Mouse (Mus musculus) C2C12 (cell line): Measurements from ENCODE around the gene Prdm8. TPM values are rescaled to one million over a fixed set of nuclear protein-coding genes. Genes with fewer than 3 reads are reported as not detected.

Experiments
- H3K27me3 ChIP-seq: one replicate; pipeline ENCODE4 v1.6.1; 2011; ENCODE audit not compliant: control insufficient read depth, insufficient read depth, insufficient read length
- H3K36me3 ChIP-seq: one replicate; pipeline ENCODE4 v1.6.1; 2011; ENCODE audit not compliant: control insufficient read depth, insufficient read depth
- H3K4me3 ChIP-seq: one replicate; pipeline ENCODE4 v1.5.1; 2011; ENCODE audit warnings: mild to moderate bottlenecking, control low read depth; ENCODE audit not compliant: poor library complexity, insufficient read depth, severe bottlenecking
- H3K79me2 ChIP-seq: one replicate; pipeline ENCODE4 v1.6.1; 2011; ENCODE audit not compliant: control insufficient read depth, insufficient read depth
- H3K79me3 ChIP-seq: one replicate; pipeline ENCODE4 v1.6.1; 2011; ENCODE audit warnings: low read depth, control low read depth
- H3ac ChIP-seq: one replicate; pipeline ENCODE3; 2011; ENCODE audit warnings: low read depth; ENCODE audit not compliant: control insufficient read depth, insufficient read length
- CEBPB ChIP-seq: IDR thresholded peaks from one replicate; pipeline ENCODE4 v1.6.1; 2011; ENCODE audit warnings: low read depth, mild to moderate bottlenecking, control low read depth, moderate library complexity
- CTCF ChIP-seq: IDR thresholded peaks from one replicate; pipeline ENCODE4 v1.5.1; 2011; ENCODE audit not compliant: control insufficient read depth, insufficient read depth, insufficient read length
- FOSL1 ChIP-seq: IDR thresholded peaks from one replicate; pipeline ENCODE4 v1.8.0; 2011; ENCODE audit warnings: mild to moderate bottlenecking, low read length; ENCODE audit not compliant: poor library complexity, insufficient read depth, severe bottlenecking
- MAX ChIP-seq: IDR thresholded peaks from one replicate; pipeline ENCODE4 v1.6.1; 2011; ENCODE audit warnings: mild to moderate bottlenecking, control low read depth
- MYOD1 ChIP-seq: IDR thresholded peaks from one replicate; pipeline ENCODE4 v1.6.1; 2011; ENCODE audit warnings: low read depth; ENCODE audit not compliant: control insufficient read depth, insufficient read length
- MYOG ChIP-seq: IDR thresholded peaks from one replicate; pipeline ENCODE4 v1.6.1; 2011; ENCODE audit not compliant: control insufficient read depth, insufficient read length; ENCODE audit errors: extremely low read depth
- USF1 ChIP-seq: IDR thresholded peaks from one replicate; pipeline ENCODE4 v1.6.1; 2011; ENCODE audit warnings: low read depth, mild to moderate bottlenecking, control low read depth, moderate library complexity
- polyA plus RNA-seq: library from polyadenylated mRNA; unstranded; fragments of >200 nt; fragmentation: generic; extraction: Trizol; gene quantifications from one replicate; pipeline ENCODE4 v1.2.1, GENCODE M21; 2012; ENCODE audit warnings: missing spikeins

Prdm8 gene
- polyA plus RNA-seq, 1 experiment, result 1.7 TPM

GRCm38 (mm10) chr5:98183031-98183595 is 16.1 kb downstream of the Prdm8 start:
- no peak for TF ChIP-seq MYOG
- no peak for TF ChIP-seq MAX
- no peak for TF ChIP-seq CEBPB
- TF ChIP-seq USF1, result no peak
- TF ChIP-seq CTCF, result no peak
- no peak for TF ChIP-seq FOSL1
- TF ChIP-seq MYOD1, result no peak
- no peaks in the 10 kb centered on the region for H3K36me3 ChIP-seq
- H3ac ChIP-seq, result no peak overlapping the region
- no peaks in the 10 kb centered on the region for H3K79me3 ChIP-seq
- no peak overlapping the region for H3K4me3 ChIP-seq
- H3K79me2 ChIP-seq, result no peaks in the 10 kb centered on the region
- no peaks in the 10 kb centered on the region for H3K27me3 ChIP-seq

- Histone ChIP-seq H3ac (no peak overlapping the region), H3K4me3 (no peak overlapping the region), H3K36me3 (no peaks in the 10 kb centered on the region), H3K79me2 (no peaks in the 10 kb centered on the region), H3K27me3 (no peaks in the 10 kb centered on the region), H3K79me3 (no peaks in the 10 kb centered on the region)
- TF ChIP-seq CEBPB (no peak), FOSL1 (no peak), MYOG (no peak)
Observed at GRCm38 (mm10) chr5:98184281-98184910, 17.4 kb downstream of the Prdm8 start.

DNA sequence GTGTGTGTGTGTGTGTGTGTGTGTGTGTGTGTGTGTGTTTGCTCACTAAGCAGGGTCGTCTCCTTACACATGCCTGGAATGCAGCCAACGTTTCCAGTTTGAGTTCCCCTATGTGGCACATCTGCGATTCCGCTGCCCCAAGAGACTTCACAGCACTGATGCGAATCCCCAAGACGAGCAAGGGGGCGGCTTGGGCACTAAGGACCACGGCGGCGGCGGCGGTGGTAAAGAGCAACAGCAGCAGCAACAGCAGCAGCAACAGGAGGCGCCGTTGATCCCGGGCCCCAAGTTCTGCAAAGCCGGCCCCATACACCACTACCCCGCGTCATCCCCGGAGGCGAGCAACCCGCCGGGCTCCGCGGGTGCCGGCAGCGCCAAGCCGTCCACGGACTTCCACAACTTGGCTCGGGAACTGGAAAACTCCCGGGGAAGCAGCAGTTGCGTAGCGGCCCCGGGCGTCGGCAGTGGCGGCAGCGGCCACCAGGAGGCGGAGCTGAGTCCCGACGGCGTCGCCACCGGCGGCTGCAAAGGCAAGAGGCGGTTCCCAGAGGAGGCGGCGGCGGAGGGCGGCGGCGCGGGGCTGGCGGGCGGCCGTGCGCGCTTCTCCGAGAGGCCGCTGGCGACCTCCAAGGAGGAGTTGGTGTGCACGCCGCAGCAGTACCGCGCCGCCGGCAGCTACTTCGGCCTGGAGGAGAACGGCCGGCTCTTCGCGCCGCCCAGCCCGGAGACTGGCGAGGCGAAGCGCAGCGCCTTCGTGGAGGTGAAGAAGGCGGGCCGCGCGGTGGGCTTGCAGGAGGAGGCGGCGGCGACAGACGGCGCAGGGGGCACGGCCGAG is 18.2 kb downstream of the Prdm8 start:
- H3K79me3 ChIP-seq, result no peaks in the 10 kb centered on the region
- H3K27me3 ChIP-seq, result no peaks in the 10 kb centered on the region

DNA sequence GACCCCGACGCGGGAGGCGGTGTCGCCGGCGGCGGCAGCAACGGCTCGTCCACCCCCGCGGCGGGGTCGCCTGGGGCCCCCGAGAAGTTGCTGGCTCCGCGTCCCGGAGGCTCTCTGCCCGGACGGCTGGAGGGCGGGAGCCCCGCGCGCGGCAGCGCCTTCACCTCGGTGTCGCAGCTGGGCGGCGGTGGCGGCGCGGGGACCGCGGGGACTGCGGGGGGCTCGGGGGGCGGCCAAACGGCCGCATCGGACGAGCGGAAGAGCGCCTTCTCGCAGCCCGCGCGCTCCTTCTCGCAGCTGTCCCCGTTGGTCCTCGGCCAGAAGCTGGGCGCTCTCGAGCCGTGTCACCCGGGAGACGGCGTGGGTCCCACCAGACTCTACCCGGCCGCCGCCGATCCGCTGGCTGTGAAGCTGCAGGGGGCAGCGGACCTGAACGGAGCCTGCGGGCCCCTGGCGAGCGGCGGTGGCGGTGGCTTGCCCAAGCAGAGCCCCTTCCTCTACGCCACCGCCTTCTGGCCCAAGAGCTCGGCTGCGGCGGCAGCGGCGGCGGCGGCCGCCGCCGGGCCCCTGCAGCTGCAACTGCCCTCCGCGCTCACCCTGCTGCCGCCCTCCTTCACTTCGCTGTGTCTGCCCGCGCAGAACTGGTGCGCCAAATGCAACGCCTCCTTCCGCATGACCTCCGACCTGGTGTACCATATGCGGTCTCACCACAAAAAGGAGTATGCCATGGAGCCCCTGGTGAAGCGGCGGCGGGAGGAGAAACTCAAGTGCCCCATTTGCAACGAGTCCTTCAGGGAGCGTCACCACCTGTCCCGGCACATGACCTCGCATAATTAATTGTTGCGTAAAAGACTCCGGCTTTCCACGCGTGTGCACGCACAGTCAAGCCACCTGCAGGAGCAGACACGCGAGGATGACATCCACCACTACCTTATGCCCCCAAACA is 19.1 kb downstream of the Prdm8 start:
- TF ChIP-seq CEBPB (no peak), FOSL1 (no peak), MAX (no peak), MYOD1 (no peak), USF1 (no peak), MYOG (no peak), CTCF (no peak)
- H3ac ChIP-seq, result peak overlapping the region; percentile 73
- no peaks in the 10 kb centered on the region for H3K36me3 ChIP-seq
- H3K4me3 ChIP-seq, result peak overlapping the region; percentile 39
- H3K79me3 ChIP-seq, result no peaks in the 10 kb centered on the region
- no peaks in the 10 kb centered on the region for H3K79me2 ChIP-seq
- no peaks in the 10 kb centered on the region for H3K27me3 ChIP-seq

More for the DNA sequence above, 18.2 kb downstream of the Prdm8 start:
- Histone ChIP-seq H3ac (peak overlapping the region; percentile 73), H3K4me3 (peak overlapping the region; percentile 39), H3K79me2 (no peaks in the 10 kb centered on the region), H3K36me3 (no peaks in the 10 kb centered on the region)
- TF ChIP-seq MYOD1 (no peak), MYOG (no peak), MAX (no peak), CTCF (peak; percentile 92)
